Mouse (Mus musculus): ENCODE measurements around the gene Bcor. TPM values are rescaled to one million over a fixed set of nuclear protein-coding genes. Genes with fewer than 3 reads are reported as not detected.
A peak's percentile ranks its signal among the peaks of the same experiment; 100 is the strongest.

Gene Bcor
- polyA plus RNA-seq, 1 experiment from 2014 or later: 3.8 TPM

DNA sequence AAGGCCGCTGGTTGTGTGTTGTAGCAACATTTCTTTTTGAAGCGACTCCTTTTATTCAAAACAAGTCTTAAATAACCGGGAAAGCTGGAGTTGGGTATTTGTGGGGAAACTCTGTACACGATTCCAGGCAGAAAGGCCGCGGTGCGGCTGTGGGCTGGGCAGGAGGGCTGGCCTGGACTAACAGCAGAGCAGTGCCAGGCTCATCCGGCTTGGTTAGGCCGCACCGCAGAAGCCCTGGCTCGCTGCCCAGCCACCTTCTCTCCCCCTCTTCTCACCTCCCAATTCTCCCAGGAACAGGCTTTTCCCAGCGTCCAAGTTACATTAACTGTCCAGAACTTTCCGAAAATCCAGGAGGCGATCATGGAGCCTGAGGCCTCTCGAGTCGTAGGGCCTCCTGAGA is 77.4 kb downstream of the Bcor start:
- no peak overlapping the region for H3K27ac ChIP-seq
- WGBS (ENCODE audit: insufficient replicate concordance): 46% methylated on average over 16 of the region's 16 CpGs
- no peaks in the 10 kb centered on the region for H3K9me3 ChIP-seq (replicated peaks)
- DNase-seq (no peak), ATAC-seq (ENCODE audit: low read depth) (no peak)
- H3K36me3 ChIP-seq: no peaks in the 10 kb centered on the region
- H3K4me1 ChIP-seq (replicated peaks): peaks cover 53% of the 10 kb centered on the region
- no peak overlapping the region for H3K4me2 ChIP-seq
- peaks cover 100% of the 10 kb centered on the region for H3K27me3 ChIP-seq
- no peak overlapping the region for H3K4me3 ChIP-seq (replicated peaks)
- no peak overlapping the region for H3K9ac ChIP-seq

- ATAC-seq (ENCODE audit: low read depth): no peak
- Histone ChIP-seq H3K9ac (no peak overlapping the region), H3K4me3 (replicated peaks) (no peak overlapping the region), H3K9me3 (replicated peaks) (no peaks in the 10 kb centered on the region), H3K4me1 (replicated peaks) (peaks cover 54% of the 10 kb centered on the region), H3K27ac (no peak overlapping the region), H3K27me3 (peaks cover 100% of the 10 kb centered on the region), H3K36me3 (no peaks in the 10 kb centered on the region), H3K4me2 (no peak overlapping the region)
- WGBS (ENCODE audit: insufficient replicate concordance): 44% methylated on average over 5 of the region's 5 CpGs
- DNase-seq: no peak
These were observed 78.0 kb downstream of the Bcor start for GRCm38 (mm10) chrX:12082184-12082583.

DNA sequence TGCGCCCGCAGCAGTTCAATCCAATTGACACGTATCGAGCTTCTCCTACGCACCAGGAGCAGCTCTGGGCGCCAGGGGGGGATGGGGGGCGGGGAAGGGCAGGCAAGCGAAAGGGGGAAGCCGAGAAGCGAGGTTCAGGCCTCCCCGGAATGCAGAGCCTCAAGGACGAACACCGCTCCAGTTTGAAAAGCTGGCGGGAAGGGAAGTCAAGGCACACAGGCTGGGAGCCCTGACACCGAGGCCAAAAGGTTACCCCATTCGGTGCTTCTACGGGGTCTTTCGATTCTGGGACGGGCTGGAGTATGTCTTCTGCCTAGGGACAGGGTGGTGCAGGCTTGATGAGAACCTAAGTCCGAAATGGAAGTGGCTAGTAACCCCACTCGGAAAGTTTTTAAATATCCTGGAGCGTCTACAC is 78.4 kb downstream of the Bcor start:
- 10% methylated on average over 21 of the region's 22 CpGs for WGBS (ENCODE audit: insufficient replicate concordance)
- H3K27ac ChIP-seq: no peak overlapping the region
- no peak for ATAC-seq (ENCODE audit: low read depth)
- H3K4me3 ChIP-seq (replicated peaks): peak overlapping the region; percentile 72; the same call in 1 of the 2 replicates
- no peaks in the 10 kb centered on the region for H3K9me3 ChIP-seq (replicated peaks)
- DNase-seq: no peak
- no peak overlapping the region for H3K9ac ChIP-seq
- H3K4me2 ChIP-seq: peak overlapping the region; percentile 91
- peaks cover 54% of the 10 kb centered on the region for H3K4me1 ChIP-seq (replicated peaks)
- H3K36me3 ChIP-seq: no peaks in the 10 kb centered on the region
- H3K27me3 ChIP-seq: peaks cover 100% of the 10 kb centered on the region

DNA sequence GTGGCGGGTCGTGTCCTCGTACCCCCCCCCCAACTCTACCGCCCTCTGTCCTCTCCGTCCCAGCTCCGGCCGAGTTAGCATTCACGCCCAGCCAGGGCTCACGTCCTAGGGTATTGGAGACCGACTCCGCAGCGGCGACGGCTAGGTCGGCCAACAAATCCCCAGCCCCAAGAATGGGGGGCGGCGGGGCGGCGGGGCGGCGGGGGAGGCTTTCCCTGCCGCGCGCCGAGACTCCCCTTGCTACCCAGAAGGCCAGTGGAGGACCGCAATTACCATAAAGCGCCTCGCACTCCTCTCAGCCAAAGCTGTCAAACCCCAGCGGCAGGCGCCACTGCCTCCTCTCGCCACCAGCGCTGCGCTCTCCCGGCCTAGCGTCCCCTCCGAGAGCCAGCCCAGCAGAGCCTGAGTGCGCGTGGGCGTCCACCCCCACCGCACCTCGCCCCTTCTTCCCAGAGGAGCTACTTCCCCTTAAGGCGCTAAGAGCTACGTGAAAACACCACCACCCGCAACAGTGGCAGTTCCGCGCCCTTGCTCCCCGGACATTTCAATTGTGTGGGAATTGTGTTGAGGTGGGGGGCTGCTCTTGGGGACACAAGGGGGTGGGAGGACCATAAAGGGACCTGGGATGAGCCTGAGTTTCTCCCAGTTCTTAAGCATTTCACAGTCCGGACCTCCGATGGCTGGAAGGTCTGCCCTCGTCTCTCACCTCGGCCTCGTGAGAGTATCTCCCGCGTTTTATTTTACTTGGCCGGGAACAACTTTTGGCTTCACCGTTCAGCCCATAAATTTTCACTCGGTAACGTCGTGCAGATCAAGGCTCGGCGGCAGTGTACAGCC is 79.0 kb downstream of the Bcor start:
- Histone ChIP-seq H3K4me1 (replicated peaks) (peaks cover 54% of the 10 kb centered on the region), H3K4me3 (replicated peaks) (peak overlapping the region; percentile 72), H3K27me3 (peaks cover 100% of the 10 kb centered on the region), H3K36me3 (no peaks in the 10 kb centered on the region), H3K27ac (peak overlapping the region; percentile 18; the same call in 1 of the 2 replicates), H3K9ac (peak overlapping the region; percentile 62), H3K4me2 (peak overlapping the region; percentile 91), H3K9me3 (replicated peaks) (no peaks in the 10 kb centered on the region)
- 5% methylated on average over 61 of the region's 61 CpGs for WGBS (ENCODE audit: insufficient replicate concordance)
- peak; percentile 20 for DNase-seq
- ATAC-seq (ENCODE audit: low read depth): no peak

- DNase-seq: peak; percentile 47
- Histone ChIP-seq H3K9me3 (replicated peaks) (no peaks in the 10 kb centered on the region), H3K4me3 (replicated peaks) (peak overlapping the region; percentile 72), H3K27ac (peak overlapping the region; percentile 59), H3K9ac (peak overlapping the region; percentile 81), H3K4me2 (peak overlapping the region; percentile 91), H3K4me1 (replicated peaks) (peaks cover 46% of the 10 kb centered on the region), H3K36me3 (no peaks in the 10 kb centered on the region), H3K27me3 (peaks cover 99% of the 10 kb centered on the region)
- ATAC-seq (ENCODE audit: low read depth): peak; percentile 38
- 2% methylated on average over 50 of the region's 97 CpGs for WGBS (ENCODE audit: insufficient replicate concordance)
These were observed 79.9 kb downstream of the Bcor start for GRCm38 (mm10) chrX:12080095-12080903.

DNA sequence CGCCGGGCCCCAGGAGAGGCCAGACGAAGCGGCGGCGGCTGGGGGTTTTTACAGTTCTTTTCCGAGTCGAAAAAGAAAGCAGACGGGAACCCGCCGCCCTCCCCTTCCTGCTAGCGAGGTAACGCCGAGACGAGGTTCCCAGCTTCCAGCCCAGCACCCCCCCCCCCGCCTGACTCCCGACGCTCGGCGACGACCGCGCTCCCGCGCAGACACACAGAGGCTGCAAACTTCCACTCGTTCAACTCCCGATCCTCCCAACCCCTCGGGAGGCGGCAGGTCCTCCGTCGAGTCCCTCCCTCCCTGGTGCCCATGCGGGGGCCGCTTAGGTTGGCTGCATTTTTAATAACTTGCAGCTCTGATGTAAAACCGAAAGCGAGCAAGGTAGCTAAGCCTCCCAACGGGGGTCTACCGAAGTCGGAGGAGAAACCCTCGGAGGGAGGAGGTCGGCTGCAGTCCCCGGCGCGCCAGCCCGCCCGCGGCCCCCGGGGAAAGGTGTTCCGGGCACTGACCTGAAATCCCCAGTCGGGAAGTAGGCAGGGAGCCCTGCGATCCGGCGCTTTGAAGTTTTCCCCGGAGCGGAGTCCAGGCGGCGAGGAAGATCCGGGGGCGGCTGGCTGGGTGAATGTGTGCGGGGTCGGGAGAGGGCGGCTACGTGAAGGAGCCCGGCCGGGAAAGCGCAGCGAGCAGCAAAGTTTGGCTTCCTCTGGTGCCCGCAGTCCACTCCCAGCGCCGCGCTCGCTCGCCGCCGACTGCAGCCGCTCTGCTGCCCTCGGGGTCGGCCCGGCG is 80.7 kb downstream of the Bcor start:
- Histone ChIP-seq H3K27ac (peak overlapping the region; percentile 59), H3K36me3 (no peaks in the 10 kb centered on the region), H3K4me1 (replicated peaks) (peaks cover 40% of the 10 kb centered on the region), H3K9ac (peak overlapping the region; percentile 81), H3K4me2 (peak overlapping the region; percentile 91), H3K4me3 (replicated peaks) (peak overlapping the region; percentile 72), H3K27me3 (peaks cover 96% of the 10 kb centered on the region), H3K9me3 (replicated peaks) (no peaks in the 10 kb centered on the region)
- 3% methylated on average over 65 of the region's 79 CpGs for WGBS (ENCODE audit: insufficient replicate concordance)
- ATAC-seq (ENCODE audit: low read depth): peak; percentile 0; the same call in 1 of the 2 replicates
- DNase-seq: peak; percentile 17

DNA sequence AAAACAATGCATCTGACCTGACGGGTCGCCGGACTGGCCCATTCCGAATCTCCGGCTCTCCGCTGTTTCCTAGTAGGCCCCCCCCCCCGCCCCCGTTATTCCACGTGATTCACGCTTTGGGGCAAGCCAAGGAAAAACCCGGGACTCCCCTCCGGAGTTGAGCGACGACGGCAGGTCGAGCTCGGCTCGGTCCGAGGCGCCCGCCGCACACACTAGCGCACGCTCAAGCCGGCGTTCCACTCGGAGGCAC is 81.2 kb downstream of the Bcor start:
- WGBS (ENCODE audit: insufficient replicate concordance): 4% methylated on average over 26 of the region's 27 CpGs
- H3K27me3 ChIP-seq: peaks cover 91% of the 10 kb centered on the region
- peak overlapping the region; percentile 72 for H3K4me3 ChIP-seq (replicated peaks)
- DNase-seq (no peak), ATAC-seq (ENCODE audit: low read depth) (0 out of 2 replicates have a peak, but pooled peaks have one; percentile 13)
- H3K36me3 ChIP-seq: no peaks in the 10 kb centered on the region
- H3K9ac ChIP-seq: peak overlapping the region; percentile 81
- peak overlapping the region; percentile 91 for H3K4me2 ChIP-seq
- peaks cover 37% of the 10 kb centered on the region for H3K4me1 ChIP-seq (replicated peaks)
- H3K9me3 ChIP-seq (replicated peaks): no peaks in the 10 kb centered on the region
- no peak overlapping the region for H3K27ac ChIP-seq

GRCm38 (mm10) chrX:12078195-12079058 is 81.7 kb downstream of the Bcor start:
- H3K4me1 ChIP-seq (replicated peaks): peaks cover 37% of the 10 kb centered on the region
- H3K9me3 ChIP-seq (replicated peaks): no peaks in the 10 kb centered on the region
- peak overlapping the region; percentile 19; the same call in 1 of the 2 replicates for H3K27ac ChIP-seq
- DNase-seq (peak; percentile 27), ATAC-seq (ENCODE audit: low read depth) (peak; percentile 27)
- H3K4me3 ChIP-seq (replicated peaks): peak overlapping the region; percentile 72
- peak overlapping the region; percentile 91 for H3K4me2 ChIP-seq
- H3K27me3 ChIP-seq: peaks cover 89% of the 10 kb centered on the region
- 4% methylated on average over 70 of the region's 73 CpGs for WGBS (ENCODE audit: insufficient replicate concordance)
- H3K9ac ChIP-seq: peak overlapping the region; percentile 81
- H3K36me3 ChIP-seq: no peaks in the 10 kb centered on the region

DNA sequence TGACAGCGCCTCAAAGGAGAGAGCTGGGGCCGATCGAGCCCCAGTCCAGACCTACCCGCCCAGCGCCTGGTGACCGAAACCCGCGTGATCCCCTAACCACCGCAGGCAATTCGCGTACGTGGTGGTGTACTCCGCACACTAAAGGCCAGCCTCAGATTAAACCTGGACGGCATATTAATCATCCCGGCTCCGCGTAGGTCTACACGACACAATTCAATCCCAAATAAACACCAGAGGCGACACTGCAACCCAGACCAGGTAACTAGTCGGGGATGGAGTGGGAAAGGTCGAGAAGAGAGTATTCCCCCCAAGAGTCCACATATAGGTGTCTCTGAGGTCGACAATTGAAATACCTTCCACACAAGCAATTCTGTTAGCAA is 82.6 kb downstream of the Bcor start:
- Histone ChIP-seq H3K36me3 (no peaks in the 10 kb centered on the region), H3K9ac (peak overlapping the region; percentile 81), H3K4me1 (replicated peaks) (peaks cover 46% of the 10 kb centered on the region), H3K9me3 (replicated peaks) (no peaks in the 10 kb centered on the region), H3K27ac (0 out of 2 replicates have a peak overlapping the region, but pooled peaks have one; percentile 58), H3K4me2 (peak overlapping the region; percentile 91), H3K27me3 (peaks cover 81% of the 10 kb centered on the region), H3K4me3 (replicated peaks) (peak overlapping the region; percentile 72)
- DNase-seq: no peak
- 3% methylated on average over 22 of the region's 22 CpGs for WGBS (ENCODE audit: insufficient replicate concordance)
- ATAC-seq (ENCODE audit: low read depth): no peak
